Mouse (Mus musculus): ENCODE data around the gene 4930595D18Rik. TPM values are rescaled to one million over a fixed set of nuclear protein-coding genes. Genes with fewer than 3 reads are reported as not detected.

Gene 4930595D18Rik
- polyA plus RNA-seq, 1 experiment = not detected

GRCm38 (mm10) chr12:111145269-111145668, 39.0 kb downstream of the 4930595D18Rik start:
- Histone ChIP-seq H3K4me3 (replicated peaks) (no peak overlapping the region), H3K27me3 (replicated peaks) (peaks cover 54% of the 10 kb centered on the region), H3K36me3 (replicated peaks; ENCODE audit: low read length) (no peaks in the 10 kb centered on the region), H3K9me3 (peaks cover 4% of the 10 kb centered on the region; the same call in 1 of the 2 replicates), H3K4me1 (peaks cover 18% of the 10 kb centered on the region)
- TF ChIP-seq FLI1 (IDR thresholded peaks at IDR 0.05; ENCODE audit: low read length) (no peak), GATA1 (IDR thresholded peaks at IDR 0.05; ENCODE audit: borderline replicate concordance, low read length) (no peak)

- H3K27me3 ChIP-seq (replicated peaks) = peaks cover 53% of the 10 kb centered on the region
- TF ChIP-seq FLI1 (IDR thresholded peaks at IDR 0.05; ENCODE audit: low read length) (no peak), GATA1 (IDR thresholded peaks at IDR 0.05; ENCODE audit: borderline replicate concordance, low read length) (no peak)
- H3K4me1 ChIP-seq = peaks cover 12% of the 10 kb centered on the region
- H3K36me3 ChIP-seq (replicated peaks; ENCODE audit: low read length) = no peaks in the 10 kb centered on the region
- peaks cover 7% of the 10 kb centered on the region for H3K9me3 ChIP-seq
- H3K4me3 ChIP-seq (replicated peaks) = no peak overlapping the region
Measured at GRCm38 (mm10) chr12:111144598-111144997, 39.7 kb downstream of the 4930595D18Rik start.

DNA sequence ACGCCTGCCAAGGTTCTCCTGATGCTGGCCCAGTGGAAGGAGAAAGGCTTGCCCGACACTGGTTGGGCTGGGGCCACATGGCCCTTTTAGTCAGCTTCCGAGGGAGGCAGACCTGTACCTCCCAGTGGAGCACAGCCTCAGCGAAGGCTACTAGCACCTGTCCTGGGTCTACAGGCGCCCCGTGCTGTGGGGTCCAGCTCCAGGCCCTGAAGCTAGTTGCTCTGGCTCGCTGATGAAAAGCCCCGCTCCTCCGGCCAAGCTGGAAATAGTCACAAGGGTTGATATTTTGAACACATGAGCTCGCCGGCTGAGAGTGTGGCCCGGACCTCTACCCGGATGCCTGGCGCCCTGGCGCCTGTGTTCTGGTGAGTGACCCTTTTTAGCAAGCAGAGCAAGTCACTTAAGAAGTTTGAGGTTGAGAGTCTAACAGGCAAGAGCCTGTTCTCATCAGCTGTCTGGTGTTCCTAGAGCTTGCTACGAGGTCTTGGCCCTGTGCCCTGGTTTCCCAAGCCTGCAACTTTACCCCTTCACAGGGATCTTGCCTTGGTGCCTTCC, 40.7 kb downstream of the 4930595D18Rik start:
- peaks cover 45% of the 10 kb centered on the region for H3K27me3 ChIP-seq (replicated peaks)
- H3K36me3 ChIP-seq (replicated peaks; ENCODE audit: low read length) = no peaks in the 10 kb centered on the region
- H3K4me1 ChIP-seq = peaks cover 8% of the 10 kb centered on the region
- H3K9me3 ChIP-seq = peaks cover 17% of the 10 kb centered on the region
- H3K4me3 ChIP-seq (replicated peaks) = no peak overlapping the region
- TF ChIP-seq GATA1 (IDR thresholded peaks at IDR 0.05; ENCODE audit: borderline replicate concordance, low read length) = no peak
- TF ChIP-seq FLI1 (IDR thresholded peaks at IDR 0.05; ENCODE audit: low read length) = no peak

GRCm38 (mm10) chr12:111143005-111143508, 41.2 kb downstream of the 4930595D18Rik start:
- Histone ChIP-seq H3K27me3 (replicated peaks) (peaks cover 42% of the 10 kb centered on the region), H3K4me3 (replicated peaks) (peak overlapping the region; percentile 54), H3K4me1 (peaks cover 8% of the 10 kb centered on the region), H3K9me3 (peaks cover 19% of the 10 kb centered on the region), H3K36me3 (replicated peaks; ENCODE audit: low read length) (no peaks in the 10 kb centered on the region)
- TF ChIP-seq FLI1 (IDR thresholded peaks at IDR 0.05; ENCODE audit: low read length) = no peak

GRCm38 (mm10) chr12:111137079-111137478, 47.2 kb downstream of the 4930595D18Rik start:
- Histone ChIP-seq H3K27me3 (replicated peaks) (peaks cover 30% of the 10 kb centered on the region), H3K36me3 (replicated peaks; ENCODE audit: low read length) (peaks cover 2% of the 10 kb centered on the region), H3K9me3 (peaks cover 38% of the 10 kb centered on the region), H3K4me3 (replicated peaks) (no peak overlapping the region), H3K4me1 (peaks cover 17% of the 10 kb centered on the region)
- no peak for TF ChIP-seq FLI1 (IDR thresholded peaks at IDR 0.05; ENCODE audit: low read length)
- no peak for TF ChIP-seq GATA1 (IDR thresholded peaks at IDR 0.05; ENCODE audit: borderline replicate concordance, low read length)

DNA sequence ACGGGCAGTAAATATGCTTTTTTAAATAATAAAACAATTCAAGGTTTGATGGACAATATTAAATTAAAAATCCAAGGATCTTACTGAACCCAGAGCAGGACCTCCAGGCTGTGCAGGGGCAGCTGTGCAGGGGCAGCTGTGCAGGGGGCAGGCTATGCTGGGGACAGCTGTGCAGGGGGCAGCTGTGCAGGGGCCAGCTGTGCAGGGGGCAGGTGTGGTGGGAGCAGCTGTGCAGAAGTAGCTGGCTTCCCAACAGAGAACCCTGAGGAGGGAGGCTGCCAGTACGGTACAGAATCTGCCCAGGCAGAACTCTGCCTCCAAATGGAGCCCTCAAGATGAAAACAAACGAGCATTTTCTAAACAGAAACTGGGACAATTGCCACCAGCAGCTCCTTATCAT, 48.3 kb downstream of the 4930595D18Rik start:
- H3K27me3 ChIP-seq (replicated peaks) = peaks cover 30% of the 10 kb centered on the region
- H3K9me3 ChIP-seq = peaks cover 41% of the 10 kb centered on the region
- H3K4me3 ChIP-seq (replicated peaks) = no peak overlapping the region
- peaks cover 20% of the 10 kb centered on the region for H3K4me1 ChIP-seq
- peaks cover 2% of the 10 kb centered on the region for H3K36me3 ChIP-seq (replicated peaks; ENCODE audit: low read length)
- TF ChIP-seq FLI1 (IDR thresholded peaks at IDR 0.05; ENCODE audit: low read length) (no peak), GATA1 (IDR thresholded peaks at IDR 0.05; ENCODE audit: borderline replicate concordance, low read length) (no peak)

GRCm38 (mm10) chr12:111134791-111135733, 49.2 kb downstream of the 4930595D18Rik start:
- H3K9me3 ChIP-seq = peaks cover 43% of the 10 kb centered on the region
- H3K4me3 ChIP-seq (replicated peaks) = no peak overlapping the region
- TF ChIP-seq GATA1 (IDR thresholded peaks at IDR 0.05; ENCODE audit: borderline replicate concordance, low read length) = no peak
- TF ChIP-seq FLI1 (IDR thresholded peaks at IDR 0.05; ENCODE audit: low read length) = no peak
- H3K4me1 ChIP-seq = peaks cover 21% of the 10 kb centered on the region
- peaks cover 2% of the 10 kb centered on the region for H3K36me3 ChIP-seq (replicated peaks; ENCODE audit: low read length)
- H3K27me3 ChIP-seq (replicated peaks) = peaks cover 28% of the 10 kb centered on the region

DNA sequence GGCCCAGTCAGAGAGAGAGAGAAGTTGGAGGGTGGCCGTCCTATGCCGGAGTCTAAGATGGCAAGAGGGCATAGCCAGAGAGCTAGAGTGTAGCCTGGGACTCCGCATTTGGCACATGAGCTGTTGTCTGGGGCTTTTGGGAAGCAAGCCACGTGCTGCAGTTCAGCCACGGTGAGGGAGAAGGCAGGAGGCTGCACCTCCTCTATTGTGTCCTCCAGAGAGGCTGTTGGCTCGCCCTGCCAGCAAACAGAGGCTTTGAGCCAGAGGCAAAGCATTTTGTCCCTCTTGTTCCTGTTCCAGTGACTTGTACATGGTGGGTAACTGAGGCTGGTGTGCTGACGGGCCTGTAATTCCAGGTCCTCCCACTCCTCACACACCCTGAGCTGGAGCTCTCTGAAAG, 50.1 kb downstream of the 4930595D18Rik start:
- Histone ChIP-seq H3K4me1 (peaks cover 23% of the 10 kb centered on the region), H3K9me3 (peaks cover 38% of the 10 kb centered on the region), H3K27me3 (replicated peaks) (peaks cover 30% of the 10 kb centered on the region), H3K4me3 (replicated peaks) (no peak overlapping the region), H3K36me3 (replicated peaks; ENCODE audit: low read length) (peaks cover 2% of the 10 kb centered on the region)
- TF ChIP-seq FLI1 (IDR thresholded peaks at IDR 0.05; ENCODE audit: low read length) (no peak), GATA1 (IDR thresholded peaks at IDR 0.05; ENCODE audit: borderline replicate concordance, low read length) (no peak)

DNA sequence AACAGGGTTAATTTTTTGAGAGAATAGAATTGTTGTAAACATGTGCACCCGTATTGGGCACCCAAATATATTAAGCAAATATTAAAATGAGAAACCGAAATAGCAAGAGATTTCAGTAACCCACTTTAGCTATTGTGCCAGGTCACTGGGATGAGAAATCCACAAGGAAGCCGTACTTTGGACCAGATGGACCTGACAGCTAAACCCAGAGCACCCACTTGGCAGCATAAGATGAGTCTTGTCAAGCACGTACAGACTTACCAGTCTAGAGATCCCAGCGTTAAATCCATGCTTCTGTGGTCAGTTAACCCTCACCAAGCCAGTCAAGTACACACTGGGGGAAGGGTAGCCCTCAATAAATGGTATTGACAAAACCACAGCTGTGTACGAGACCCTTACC, 58.6 kb downstream of the 4930595D18Rik start:
- H3K4me3 ChIP-seq (replicated peaks) = no peak overlapping the region
- TF ChIP-seq GATA1 (IDR thresholded peaks at IDR 0.05; ENCODE audit: borderline replicate concordance, low read length) (no peak), FLI1 (IDR thresholded peaks at IDR 0.05; ENCODE audit: low read length) (no peak)
- peaks cover 25% of the 10 kb centered on the region for H3K36me3 ChIP-seq (replicated peaks; ENCODE audit: low read length)
- peaks cover 15% of the 10 kb centered on the region for H3K9me3 ChIP-seq
- H3K27me3 ChIP-seq (replicated peaks) = peaks cover 2% of the 10 kb centered on the region
- H3K4me1 ChIP-seq = peaks cover 4% of the 10 kb centered on the region; the same call in 1 of the 2 replicates

Measured in megakaryocyte, embryonic 14.5 days (primary cell).